Mouse (Mus musculus): ENCODE results near the gene Pml. TPM values are rescaled to one million over a fixed set of nuclear protein-coding genes. Genes with fewer than 3 reads are reported as not detected.

Pml gene
- polyA plus RNA-seq, 1 experiment from 2014 or later, result 8.5 TPM

DNA sequence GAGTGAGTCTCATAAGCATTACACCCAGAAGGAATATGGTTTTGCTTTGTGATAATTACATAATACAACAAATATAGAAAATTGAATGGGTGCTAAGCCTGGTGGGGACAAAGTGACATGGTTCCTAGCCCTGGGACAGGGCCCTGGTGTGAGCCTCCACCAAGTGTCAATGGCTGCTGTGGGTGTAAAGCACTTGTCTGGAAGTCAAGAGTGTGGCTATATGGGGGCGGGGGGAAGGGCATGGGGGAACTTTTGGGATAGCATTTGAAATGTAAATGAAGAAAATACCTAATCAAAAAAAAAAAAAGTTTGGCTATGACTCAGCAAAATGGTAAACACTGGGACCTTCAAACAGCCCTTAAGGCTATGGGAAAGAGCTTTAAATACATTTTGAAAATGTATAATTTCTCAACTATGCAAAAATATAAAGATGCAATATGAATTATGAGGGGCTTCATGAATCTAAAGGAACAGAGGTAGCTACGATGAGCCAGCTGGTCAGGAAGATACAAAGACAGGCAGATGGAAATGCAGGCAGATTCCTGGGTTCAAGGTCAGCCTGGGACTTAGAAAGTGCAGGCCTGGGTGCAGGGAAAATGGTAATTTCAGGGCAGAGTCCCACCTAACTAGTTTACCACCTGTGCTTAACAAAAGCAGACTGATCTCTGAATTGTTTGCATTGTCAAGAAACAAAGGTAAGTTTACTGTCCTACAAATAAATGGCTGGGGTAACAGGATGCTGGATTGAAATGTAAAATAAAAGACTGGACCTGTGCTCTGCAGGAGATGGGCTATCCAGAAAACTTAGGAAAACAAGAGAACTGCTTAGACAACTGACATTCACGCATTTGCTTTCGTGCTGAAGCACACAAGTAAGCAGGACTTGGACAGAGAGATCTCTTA lies 29.5 kb upstream of the Pml start:
- peaks cover 18% of the 10 kb centered on the region for H3K4me1 ChIP-seq (ENCODE audit: insufficient read depth)
- no peak for TF ChIP-seq CTCF (IDR thresholded peaks at IDR 0.05; ENCODE audit: low read depth)
- no peak for TF ChIP-seq EP300 (IDR thresholded peaks at IDR 0.05; ENCODE audit: low read depth)
- no peaks in the 10 kb centered on the region for H3K9me3 ChIP-seq (ENCODE audit: low read length)
- no peak overlapping the region for H3K4me3 ChIP-seq (ENCODE audit: low read depth, low read length)
- H3K27ac ChIP-seq (ENCODE audit: low read depth), result no peak overlapping the region
- no peak overlapping the region for H3K9ac ChIP-seq (replicated peaks)
- H3K27me3 ChIP-seq (ENCODE audit: insufficient read depth, low read length), result no peaks in the 10 kb centered on the region
- no peaks in the 10 kb centered on the region for H3K36me3 ChIP-seq (replicated peaks; ENCODE audit: insufficient read depth, low read length)
- no peak overlapping the region for H3K4me2 ChIP-seq (ENCODE audit: low read depth, low read length)
- ATAC-seq (no peak), DNase-seq (no peak)
- 59% methylated on average over 4 of the region's 4 CpGs for WGBS (ENCODE audit: insufficient replicate concordance)

DNA sequence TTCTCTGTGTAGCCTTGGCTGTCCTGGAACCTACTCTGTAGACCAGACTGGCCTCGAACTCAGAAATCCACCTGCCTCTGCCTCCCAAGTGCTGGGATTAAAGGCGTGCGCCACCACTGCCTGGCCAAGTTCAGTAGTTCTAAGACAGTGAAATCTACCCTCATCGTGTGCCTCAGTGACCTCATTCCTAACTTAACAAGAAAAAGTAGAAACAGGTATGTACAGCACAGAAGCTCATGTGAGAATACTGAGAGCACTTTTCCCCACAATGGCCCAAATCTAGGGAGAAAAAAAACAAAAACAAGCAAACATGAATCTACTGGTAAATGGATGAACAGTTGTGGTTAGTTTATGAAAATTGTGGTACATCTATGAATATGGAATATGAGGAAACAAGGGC lies 28.7 kb upstream of the Pml start:
- 92% methylated on average over 4 of the region's 4 CpGs for WGBS (ENCODE audit: insufficient replicate concordance)
- H3K27me3 ChIP-seq (ENCODE audit: insufficient read depth, low read length), result no peaks in the 10 kb centered on the region
- TF ChIP-seq EP300 (IDR thresholded peaks at IDR 0.05; ENCODE audit: low read depth) (no peak), CTCF (IDR thresholded peaks at IDR 0.05; ENCODE audit: low read depth) (no peak)
- H3K9ac ChIP-seq (replicated peaks), result no peak overlapping the region
- ATAC-seq, result no peak
- H3K4me1 ChIP-seq (ENCODE audit: insufficient read depth), result peaks cover 22% of the 10 kb centered on the region
- H3K36me3 ChIP-seq (replicated peaks; ENCODE audit: insufficient read depth, low read length), result no peaks in the 10 kb centered on the region
- no peak for DNase-seq
- no peak overlapping the region for H3K4me2 ChIP-seq (ENCODE audit: low read depth, low read length)
- H3K27ac ChIP-seq (ENCODE audit: low read depth), result no peak overlapping the region
- no peaks in the 10 kb centered on the region for H3K9me3 ChIP-seq (ENCODE audit: low read length)
- H3K4me3 ChIP-seq (ENCODE audit: low read depth, low read length), result no peak overlapping the region

DNA sequence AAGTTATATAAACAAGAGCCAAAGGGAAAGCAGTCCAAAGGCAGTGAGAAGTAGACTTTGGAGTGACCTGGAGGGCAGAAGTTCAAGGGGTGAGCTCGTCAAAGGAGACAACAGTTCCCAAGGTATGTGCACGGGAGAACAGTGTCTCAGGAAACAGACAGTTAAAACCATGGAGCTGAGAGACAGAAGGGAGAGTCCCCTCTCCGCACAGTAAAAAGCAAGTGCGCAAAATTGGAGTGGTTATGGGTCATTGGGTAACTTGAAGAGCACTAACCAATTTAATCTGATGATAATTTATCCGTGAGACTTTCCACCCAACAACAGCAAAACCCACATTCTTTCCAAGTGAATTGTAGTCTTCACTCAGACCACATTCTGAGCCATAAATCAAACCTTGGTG lies 26.8 kb upstream of the Pml start:
- DNase-seq, result no peak
- H3K9me3 ChIP-seq (ENCODE audit: low read length), result no peaks in the 10 kb centered on the region
- H3K4me1 ChIP-seq (ENCODE audit: insufficient read depth), result peaks cover 22% of the 10 kb centered on the region
- H3K9ac ChIP-seq (replicated peaks), result no peak overlapping the region
- H3K27me3 ChIP-seq (ENCODE audit: insufficient read depth, low read length), result no peaks in the 10 kb centered on the region
- H3K4me2 ChIP-seq (ENCODE audit: low read depth, low read length), result no peak overlapping the region
- ATAC-seq, result no peak
- WGBS (ENCODE audit: insufficient replicate concordance), result 51% methylated on average over 5 of the region's 5 CpGs
- H3K36me3 ChIP-seq (replicated peaks; ENCODE audit: insufficient read depth, low read length), result no peaks in the 10 kb centered on the region
- H3K4me3 ChIP-seq (ENCODE audit: low read depth, low read length), result no peak overlapping the region
- H3K27ac ChIP-seq (ENCODE audit: low read depth), result peak overlapping the region; percentile 94
- TF ChIP-seq EP300 (IDR thresholded peaks at IDR 0.05; ENCODE audit: low read depth), result no peak
- no peak for TF ChIP-seq CTCF (IDR thresholded peaks at IDR 0.05; ENCODE audit: low read depth)

- DNase-seq, result no peak
- H3K9me3 ChIP-seq (ENCODE audit: low read length), result no peaks in the 10 kb centered on the region
- TF ChIP-seq CTCF (IDR thresholded peaks at IDR 0.05; ENCODE audit: low read depth) (peak; percentile 29), EP300 (IDR thresholded peaks at IDR 0.05; ENCODE audit: low read depth) (no peak)
- no peak overlapping the region for H3K4me3 ChIP-seq (ENCODE audit: low read depth, low read length)
- H3K9ac ChIP-seq (replicated peaks), result peak overlapping the region; percentile 48
- H3K36me3 ChIP-seq (replicated peaks; ENCODE audit: insufficient read depth, low read length), result no peaks in the 10 kb centered on the region
- ATAC-seq, result peak; percentile 28; the same call in 1 of the 2 replicates
- H3K27ac ChIP-seq (ENCODE audit: low read depth), result peak overlapping the region; percentile 94
- H3K27me3 ChIP-seq (ENCODE audit: insufficient read depth, low read length), result no peaks in the 10 kb centered on the region
- H3K4me2 ChIP-seq (ENCODE audit: low read depth, low read length), result peak overlapping the region; percentile 57
- peaks cover 22% of the 10 kb centered on the region for H3K4me1 ChIP-seq (ENCODE audit: insufficient read depth)
- 35% methylated on average over 3 of the region's 3 CpGs for WGBS (ENCODE audit: insufficient replicate concordance)
Measured at GRCm38 (mm10) chr9:58275797-58276196, 26.2 kb upstream of the Pml start.

- TF ChIP-seq CTCF (IDR thresholded peaks at IDR 0.05; ENCODE audit: low read depth), result no peak
- peak; percentile 68 for TF ChIP-seq EP300 (IDR thresholded peaks at IDR 0.05; ENCODE audit: low read depth)
- H3K36me3 ChIP-seq (replicated peaks; ENCODE audit: insufficient read depth, low read length), result no peaks in the 10 kb centered on the region
- WGBS (ENCODE audit: insufficient replicate concordance), result 14% methylated on average over 8 of the region's 8 CpGs
- H3K9ac ChIP-seq (replicated peaks), result peak overlapping the region; percentile 48
- DNase-seq (peak; percentile 74), ATAC-seq (peak; percentile 82)
- peaks cover 22% of the 10 kb centered on the region for H3K4me1 ChIP-seq (ENCODE audit: insufficient read depth)
- H3K27me3 ChIP-seq (ENCODE audit: insufficient read depth, low read length), result no peaks in the 10 kb centered on the region
- H3K4me3 ChIP-seq (ENCODE audit: low read depth, low read length), result no peak overlapping the region
- peak overlapping the region; percentile 94 for H3K27ac ChIP-seq (ENCODE audit: low read depth)
- peak overlapping the region; percentile 57 for H3K4me2 ChIP-seq (ENCODE audit: low read depth, low read length)
- no peaks in the 10 kb centered on the region for H3K9me3 ChIP-seq (ENCODE audit: low read length)
Measured at GRCm38 (mm10) chr9:58275115-58275774, 25.7 kb upstream of the Pml start.

DNA sequence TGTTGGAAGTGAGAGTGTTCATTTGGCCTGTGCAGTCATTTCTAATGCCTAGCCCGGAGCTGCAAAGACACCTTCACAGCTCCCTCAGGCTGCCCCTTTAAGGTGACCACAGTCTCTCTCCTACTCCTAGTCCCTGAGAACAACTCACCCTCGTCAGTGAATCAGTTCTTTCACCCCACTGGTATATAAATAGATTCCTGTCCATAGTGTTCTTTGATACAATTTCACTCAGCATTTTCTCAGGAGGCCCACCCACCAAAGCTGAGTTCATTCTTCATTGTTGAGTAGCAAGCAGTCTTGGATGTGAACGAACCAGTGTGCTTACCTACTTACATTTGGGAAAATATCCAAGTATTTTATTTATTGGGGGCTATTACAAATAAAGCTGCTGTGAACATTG lies 25.0 kb upstream of the Pml start:
- Histone ChIP-seq H3K27me3 (ENCODE audit: insufficient read depth, low read length) (no peaks in the 10 kb centered on the region), H3K36me3 (replicated peaks; ENCODE audit: insufficient read depth, low read length) (no peaks in the 10 kb centered on the region), H3K9ac (replicated peaks) (no peak overlapping the region), H3K9me3 (ENCODE audit: low read length) (no peaks in the 10 kb centered on the region), H3K27ac (ENCODE audit: low read depth) (peak overlapping the region; percentile 94), H3K4me1 (ENCODE audit: insufficient read depth) (peaks cover 22% of the 10 kb centered on the region), H3K4me2 (ENCODE audit: low read depth, low read length) (peak overlapping the region; percentile 57; the same call in 1 of the 2 replicates), H3K4me3 (ENCODE audit: low read depth, low read length) (no peak overlapping the region)
- TF ChIP-seq EP300 (IDR thresholded peaks at IDR 0.05; ENCODE audit: low read depth) (no peak), CTCF (IDR thresholded peaks at IDR 0.05; ENCODE audit: low read depth) (no peak)
- ATAC-seq (no peak), DNase-seq (no peak)
- whole genome bisulfite sequencing (ENCODE audit: insufficient replicate concordance), result 34% methylated on average over 3 of the region's 3 CpGs
